Mouse (Mus musculus): ENCODE results near the gene Fubp3. TPM values are rescaled to one million over a fixed set of nuclear protein-coding genes. Genes with fewer than 3 reads are reported as not detected.
A peak's percentile ranks its signal among the peaks of the same experiment; 100 is the strongest.

Fubp3 gene
- polyA plus RNA-seq, 1 experiment from 2014 or later, result 76.5 TPM

GRCm38 (mm10) chr2:31572915-31573635 is 624 bp downstream of the Fubp3 start:
- Histone ChIP-seq H3K9ac (peak overlapping the region; percentile 98), H3K4me1 (peaks cover 19% of the 10 kb centered on the region), H3K27ac (peak overlapping the region; percentile 70), H3K9me3 (replicated peaks) (no peaks in the 10 kb centered on the region), H3K27me3 (peaks cover 16% of the 10 kb centered on the region; the same call in 1 of the 2 replicates), H3K4me2 (peak overlapping the region; percentile 88), H3K4me3 (peak overlapping the region; percentile 97), H3K36me3 (ENCODE audit: poor library complexity, severe bottlenecking) (0 out of 2 replicates have a peak, but pooled peaks cover 6% of the 10 kb centered on the region)
- WGBS, result 5% methylated on average over 36 of the region's 41 CpGs
- no peak; the same call in 1 of the 2 replicates for ATAC-seq

- Histone ChIP-seq H3K27me3 (no peaks in the 10 kb centered on the region), H3K4me2 (no peak overlapping the region), H3K36me3 (ENCODE audit: poor library complexity, severe bottlenecking) (peaks cover 38% of the 10 kb centered on the region), H3K9ac (no peak overlapping the region), H3K4me3 (no peak overlapping the region), H3K9me3 (replicated peaks) (no peaks in the 10 kb centered on the region), H3K4me1 (no peaks in the 10 kb centered on the region), H3K27ac (no peak overlapping the region)
- ATAC-seq, result no peak
- 20% methylated on average over 2 of the region's 2 CpGs for WGBS
These were observed 9.2 kb downstream of the Fubp3 start for GRCm38 (mm10) chr2:31581617-31582016.

- no peak for ATAC-seq
- Histone ChIP-seq H3K27ac (no peak overlapping the region), H3K4me1 (0 out of 2 replicates have a peak, but pooled peaks cover 4% of the 10 kb centered on the region), H3K36me3 (ENCODE audit: poor library complexity, severe bottlenecking) (peaks cover 56% of the 10 kb centered on the region), H3K27me3 (no peaks in the 10 kb centered on the region), H3K4me3 (no peak overlapping the region), H3K9me3 (replicated peaks) (no peaks in the 10 kb centered on the region), H3K9ac (no peak overlapping the region), H3K4me2 (no peak overlapping the region)
- WGBS, result 86% methylated on average over 9 of the region's 9 CpGs
These were observed 19.5 kb downstream of the Fubp3 start for GRCm38 (mm10) chr2:31591799-31592484.

DNA sequence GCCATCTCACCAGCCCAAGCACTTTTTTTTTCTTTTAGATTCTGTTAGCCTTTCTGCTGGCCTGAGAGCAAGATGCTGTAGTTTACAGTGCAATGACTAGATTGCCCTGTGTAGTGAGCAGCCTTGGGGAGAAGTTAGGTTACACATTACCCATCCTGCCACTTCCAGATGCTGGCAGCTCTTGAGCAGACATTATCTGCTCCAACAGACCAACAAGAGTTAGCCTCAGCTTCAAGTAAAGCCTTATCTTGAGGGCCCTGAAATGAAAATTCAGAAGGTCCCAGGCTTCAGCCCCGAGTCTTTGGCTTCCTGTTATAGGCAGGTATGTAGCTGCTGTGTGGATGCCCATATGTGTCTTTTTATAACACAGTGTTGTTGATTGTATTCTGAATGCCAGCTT is 35.1 kb downstream of the Fubp3 start:
- WGBS, result 84% methylated on average over 1 of the region's 1 CpGs
- Histone ChIP-seq H3K27me3 (no peaks in the 10 kb centered on the region), H3K9me3 (replicated peaks) (no peaks in the 10 kb centered on the region), H3K4me1 (peaks cover 22% of the 10 kb centered on the region), H3K4me3 (no peak overlapping the region), H3K27ac (no peak overlapping the region), H3K36me3 (ENCODE audit: poor library complexity, severe bottlenecking) (peaks cover 95% of the 10 kb centered on the region), H3K4me2 (no peak overlapping the region), H3K9ac (no peak overlapping the region)
- no peak for ATAC-seq

- Histone ChIP-seq H3K27me3 (no peaks in the 10 kb centered on the region), H3K9me3 (replicated peaks) (no peaks in the 10 kb centered on the region), H3K36me3 (ENCODE audit: poor library complexity, severe bottlenecking) (peaks cover 97% of the 10 kb centered on the region), H3K4me2 (no peak overlapping the region), H3K9ac (no peak overlapping the region), H3K27ac (no peak overlapping the region), H3K4me1 (peaks cover 22% of the 10 kb centered on the region), H3K4me3 (no peak overlapping the region)
- ATAC-seq, result no peak
- 42% methylated on average over 7 of the region's 7 CpGs for WGBS
These were observed 37.4 kb downstream of the Fubp3 start for GRCm38 (mm10) chr2:31609859-31610261.

- Histone ChIP-seq H3K4me1 (peaks cover 22% of the 10 kb centered on the region), H3K27ac (no peak overlapping the region), H3K36me3 (ENCODE audit: poor library complexity, severe bottlenecking) (peaks cover 97% of the 10 kb centered on the region), H3K27me3 (no peaks in the 10 kb centered on the region), H3K4me3 (no peak overlapping the region), H3K9me3 (replicated peaks) (no peaks in the 10 kb centered on the region), H3K4me2 (no peak overlapping the region), H3K9ac (peak overlapping the region; percentile 30; the same call in 1 of the 2 replicates)
- WGBS, result 58% methylated on average over 4 of the region's 4 CpGs
- ATAC-seq, result no peak
These were observed 38.5 kb downstream of the Fubp3 start for GRCm38 (mm10) chr2:31610922-31611321.

DNA sequence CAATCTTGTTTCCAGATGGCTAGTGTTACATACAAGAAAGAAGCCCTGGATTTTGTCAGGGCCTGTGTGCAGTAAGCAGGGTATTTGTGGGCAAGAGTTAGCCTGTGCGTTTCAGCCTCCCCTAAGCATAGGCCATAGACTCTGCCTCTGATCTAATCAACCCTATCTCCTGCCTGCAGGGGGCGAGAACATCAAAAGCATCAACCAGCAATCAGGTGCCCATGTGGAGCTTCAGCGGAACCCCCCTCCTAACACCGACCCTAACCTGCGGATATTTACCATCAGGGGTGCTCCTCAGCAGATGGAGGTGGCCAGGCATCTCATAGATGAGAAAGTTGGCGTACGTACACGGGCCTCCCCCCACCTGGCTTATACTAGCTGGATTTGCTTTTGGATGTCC is 38.9 kb downstream of the Fubp3 start:
- Histone ChIP-seq H3K4me1 (peaks cover 22% of the 10 kb centered on the region), H3K36me3 (ENCODE audit: poor library complexity, severe bottlenecking) (peaks cover 94% of the 10 kb centered on the region), H3K4me3 (no peak overlapping the region), H3K27ac (no peak overlapping the region), H3K27me3 (no peaks in the 10 kb centered on the region), H3K9me3 (replicated peaks) (no peaks in the 10 kb centered on the region), H3K9ac (peak overlapping the region; percentile 30; the same call in 1 of the 2 replicates), H3K4me2 (no peak overlapping the region)
- WGBS, result 79% methylated on average over 8 of the region's 8 CpGs
- no peak for ATAC-seq

GRCm38 (mm10) chr2:31612627-31613026 is 40.2 kb downstream of the Fubp3 start:
- no peaks in the 10 kb centered on the region for H3K27me3 ChIP-seq
- no peak overlapping the region for H3K27ac ChIP-seq
- WGBS, result 82% methylated on average over 6 of the region's 6 CpGs
- H3K4me1 ChIP-seq, result peaks cover 22% of the 10 kb centered on the region
- H3K9ac ChIP-seq, result no peak overlapping the region
- H3K4me3 ChIP-seq, result no peak overlapping the region
- H3K9me3 ChIP-seq (replicated peaks), result no peaks in the 10 kb centered on the region
- peaks cover 88% of the 10 kb centered on the region for H3K36me3 ChIP-seq (ENCODE audit: poor library complexity, severe bottlenecking)
- H3K4me2 ChIP-seq, result no peak overlapping the region
- ATAC-seq, result no peak

GRCm38 (mm10) chr2:31613781-31614180 is 41.3 kb downstream of the Fubp3 start:
- 86% methylated on average over 7 of the region's 7 CpGs for WGBS
- Histone ChIP-seq H3K4me2 (no peak overlapping the region), H3K4me3 (no peak overlapping the region), H3K9ac (no peak overlapping the region), H3K9me3 (replicated peaks) (no peaks in the 10 kb centered on the region), H3K27me3 (no peaks in the 10 kb centered on the region), H3K4me1 (peaks cover 22% of the 10 kb centered on the region), H3K36me3 (ENCODE audit: poor library complexity, severe bottlenecking) (peaks cover 84% of the 10 kb centered on the region), H3K27ac (no peak overlapping the region)
- no peak for ATAC-seq

- no peak overlapping the region for H3K9ac ChIP-seq
- 80% methylated on average over 14 of the region's 14 CpGs for WGBS
- no peak overlapping the region for H3K27ac ChIP-seq
- H3K36me3 ChIP-seq (ENCODE audit: poor library complexity, severe bottlenecking), result peaks cover 37% of the 10 kb centered on the region
- H3K4me2 ChIP-seq, result no peak overlapping the region
- no peak for ATAC-seq
- no peaks in the 10 kb centered on the region for H3K9me3 ChIP-seq (replicated peaks)
- no peaks in the 10 kb centered on the region for H3K4me1 ChIP-seq
- no peaks in the 10 kb centered on the region for H3K27me3 ChIP-seq
- H3K4me3 ChIP-seq, result no peak overlapping the region
These were observed 46.2 kb downstream of the Fubp3 start for GRCm38 (mm10) chr2:31618484-31619161.

DNA sequence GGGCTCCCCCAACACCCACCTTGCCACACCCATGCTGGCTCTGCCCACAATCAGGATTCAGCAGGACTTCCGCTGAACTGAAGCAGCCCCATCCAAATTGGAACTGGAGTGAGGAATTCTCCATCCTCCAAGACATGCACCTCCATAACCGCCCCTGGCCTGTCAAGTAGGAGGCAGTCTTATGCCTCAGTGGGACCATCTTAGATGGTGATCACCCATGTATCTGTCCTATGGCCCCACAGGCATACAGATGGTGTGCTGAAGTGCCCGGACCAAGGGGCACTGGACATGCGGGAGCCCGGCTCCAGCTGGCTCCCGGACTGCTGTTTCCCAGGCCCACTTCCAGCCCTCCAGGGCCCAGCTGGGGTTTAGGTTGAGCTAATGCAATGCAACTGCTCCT is 46.8 kb downstream of the Fubp3 start:
- Histone ChIP-seq H3K4me2 (no peak overlapping the region), H3K9ac (no peak overlapping the region), H3K9me3 (replicated peaks) (no peaks in the 10 kb centered on the region), H3K27ac (no peak overlapping the region), H3K27me3 (no peaks in the 10 kb centered on the region), H3K4me3 (no peak overlapping the region), H3K36me3 (ENCODE audit: poor library complexity, severe bottlenecking) (peaks cover 31% of the 10 kb centered on the region), H3K4me1 (no peaks in the 10 kb centered on the region)
- WGBS, result 96% methylated on average over 6 of the region's 6 CpGs
- no peak for ATAC-seq

- no peaks in the 10 kb centered on the region for H3K9me3 ChIP-seq (replicated peaks)
- no peak overlapping the region for H3K4me2 ChIP-seq
- no peak overlapping the region for H3K4me3 ChIP-seq
- no peak overlapping the region for H3K27ac ChIP-seq
- 76% methylated on average over 3 of the region's 3 CpGs for WGBS
- H3K36me3 ChIP-seq (ENCODE audit: poor library complexity, severe bottlenecking), result no peaks in the 10 kb centered on the region
- no peak for ATAC-seq
- no peak overlapping the region for H3K9ac ChIP-seq
- peaks cover 35% of the 10 kb centered on the region for H3K4me1 ChIP-seq
- peaks cover 80% of the 10 kb centered on the region for H3K27me3 ChIP-seq
These were observed 61.1 kb downstream of the Fubp3 start for GRCm38 (mm10) chr2:31633531-31633930.

All from forebrain, embryonic 13.5 days (tissue).